Comparison of ENCODE assay signal across 20 mouse cellular contexts in the genomic region with DNA sequence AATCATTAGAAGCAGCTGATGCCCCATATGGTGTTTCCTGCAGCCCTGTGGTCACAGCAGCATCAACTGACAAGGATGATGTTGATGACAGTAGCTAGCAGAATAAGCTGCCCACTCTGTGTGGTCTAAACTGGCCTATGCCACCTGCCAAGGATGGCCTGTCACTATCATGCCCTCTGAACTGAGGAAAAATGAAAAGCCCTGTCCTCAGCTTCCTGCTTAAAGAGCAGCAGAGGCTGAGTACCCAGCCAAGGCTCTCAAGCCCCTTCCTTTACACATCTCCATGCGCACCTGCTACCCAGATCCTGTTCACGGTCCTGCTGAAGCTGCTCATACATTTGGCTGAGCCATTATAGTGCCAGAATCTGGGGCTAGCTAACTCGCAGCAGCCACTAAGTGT.
DNase-seq lines count a peak whose midpoint lies in the region; ATAC-seq and TF ChIP-seq lines count a peak whose summit lies in the region.
"Had no signal": no experiment of that assay in that cellular context is flagged by ENCODE, and none has a peak within 500 bp of the region (broad histone marks: within the 10 kb centered on the region; RNA-seq: fewer than 3 reads in every experiment).

No protein-coding gene starts in this region.

- no peak overlapping the region for H3K4me3 ChIP-seq in hindbrain, embryonic 13.5 days
- no peak overlapping the region for H3K4me3 ChIP-seq in midbrain, embryonic 13.5 days (replicated peaks)
- H3K4me3 ChIP-seq: embryonic facial prominence, embryonic 15.5 days; heart, embryonic 12.5 days; left cerebral cortex, adult 2 months; myocyte; stomach, embryonic 15.5 days had no signal

- H3K4me2 ChIP-seq in hindbrain, embryonic 13.5 days, result no peak overlapping the region
- no peak overlapping the region for H3K4me2 ChIP-seq in midbrain, embryonic 13.5 days (replicated peaks)
- H3K4me2 ChIP-seq: embryonic facial prominence, embryonic 15.5 days; heart, embryonic 12.5 days; stomach, embryonic 15.5 days had no signal

- ATAC-seq in hindbrain, embryonic 13.5 days (ENCODE audit: low FRiP score), result no peak
- ATAC-seq in midbrain, embryonic 13.5 days, result no peak
- no peak for ATAC-seq in monocyte, adult 5-6 weeks (replicated peaks; ENCODE audit: insufficient number of reproducible peaks, low FRiP score, low TSS enrichment, poor library complexity, severe bottlenecking)

- WGBS in hindbrain, embryonic 13.5 days, result 54% methylated on average over 3 of the region's 3 CpGs
- WGBS in midbrain, embryonic 13.5 days, result 58% methylated on average over 3 of the region's 3 CpGs

- no peak for TF ChIP-seq CTCF in brain, embryonic 14.5 days (IDR thresholded peaks at IDR 0.05; ENCODE audit: borderline replicate concordance, extremely low read depth, insufficient read depth, insufficient read length)

- H3K27ac ChIP-seq in hindbrain, embryonic 13.5 days, result peak overlapping the region; percentile 58
- peak overlapping the region; percentile 35; the same call in 1 of the 2 replicates for H3K27ac ChIP-seq in midbrain, embryonic 13.5 days
- H3K27ac ChIP-seq: embryonic facial prominence, embryonic 15.5 days; left cerebral cortex, adult 2 months; stomach, embryonic 15.5 days had no signal

- DNase-seq in left cerebral cortex, postnatal 4 days, result peak; percentile 78
- DNase-seq in left cerebral cortex, postnatal 36 days (ENCODE audit: low spot score in 2 of 2), result no peak
- DNase-seq in brain, embryonic 14.5 days (ENCODE audit: low read depth), result peak; percentile 60
- DNase-seq in adrenal gland, postnatal 4 days (ENCODE audit: low spot score in 2 of 2), result no peak
- no peak for DNase-seq in spleen, postnatal 10 days (ENCODE audit: low spot score in 2 of 2)
- DNase-seq: cerebellum, postnatal 36 days; kidney, adult 9 months; kidney, postnatal 36 days; layer of hippocampus, adult 9-11 months; lung, postnatal 14 days; thymus, adult 18-20 months; thymus, postnatal 4 days had no signal

- no peaks in the 10 kb centered on the region for H3K27me3 ChIP-seq in hindbrain, embryonic 13.5 days
- H3K27me3 ChIP-seq in midbrain, embryonic 13.5 days, result peaks cover 11% of the 10 kb centered on the region; the same call in 1 of the 2 replicates
- H3K27me3 ChIP-seq: embryonic facial prominence, embryonic 15.5 days; heart, embryonic 12.5 days; stomach, embryonic 15.5 days had no signal

- H3K9me3 ChIP-seq in hindbrain, embryonic 13.5 days, result no peaks in the 10 kb centered on the region
- no peaks in the 10 kb centered on the region for H3K9me3 ChIP-seq in midbrain, embryonic 13.5 days
- H3K9me3 ChIP-seq: embryonic facial prominence, embryonic 15.5 days; heart, embryonic 12.5 days; stomach, embryonic 15.5 days had no signal

- intact Hi-C loops in left cerebral cortex, postnatal 4 days (cut with DNase I), result no loop called here
- intact Hi-C loops in left cerebral cortex, postnatal 36 days (cut with DNase I), result no loop called here

- no peaks in the 10 kb centered on the region for H3K36me3 ChIP-seq in hindbrain, embryonic 13.5 days
- H3K36me3 ChIP-seq in midbrain, embryonic 13.5 days, result no peaks in the 10 kb centered on the region
- H3K36me3 ChIP-seq: embryonic facial prominence, embryonic 15.5 days; heart, embryonic 12.5 days; stomach, embryonic 15.5 days had no signal

- no peak for TF ChIP-seq POLR2A in brain, embryonic 14.5 days (IDR thresholded peaks at IDR 0.05; ENCODE audit: borderline replicate concordance, extremely low read depth, insufficient read depth, insufficient read length, poor library complexity, severe bottlenecking)

- no peak overlapping the region for H3K9ac ChIP-seq in hindbrain, embryonic 13.5 days
- no peak overlapping the region for H3K9ac ChIP-seq in midbrain, embryonic 13.5 days (replicated peaks)
- H3K9ac ChIP-seq: embryonic facial prominence, embryonic 15.5 days; heart, embryonic 12.5 days; stomach, embryonic 15.5 days had no signal

- H3K4me1 ChIP-seq in hindbrain, embryonic 13.5 days (replicated peaks), result peaks cover 58% of the 10 kb centered on the region
- peaks cover 55% of the 10 kb centered on the region for H3K4me1 ChIP-seq in midbrain, embryonic 13.5 days (replicated peaks)
- H3K4me1 ChIP-seq: embryonic facial prominence, embryonic 15.5 days; heart, embryonic 12.5 days; stomach, embryonic 15.5 days had no signal

Comparison
In these comparisons a context has a peak if more than half of its experiments do, and no peak if none do; other contexts are left out.
1. DNase-seq: peak in left cerebral cortex, postnatal 4 days (single experiment) and brain, embryonic 14.5 days (single experiment); none in left cerebral cortex, postnatal 36 days (0 of 2), adrenal gland, postnatal 4 days (0 of 2) and spleen, postnatal 10 days (0 of 2).